Mouse (Mus musculus) heart, embryonic 11.5 days (tissue): ENCODE measurements around the gene Calhm5. TPM values are rescaled to one million over a fixed set of nuclear protein-coding genes. Genes with fewer than 3 reads are reported as not detected.

Source experiments
- ATAC-seq: fragments of 200-750 bp; cut with Nextera tagmentation; replicated peaks from 2 replicates; pipeline ENCODE4 v1.8.0; 2017; ENCODE audit warnings: moderate library complexity; ENCODE audit not compliant: insufficient number of reproducible peaks, low FRiP score, low TSS enrichment
- H3K27ac ChIP-seq: fragments of 300-500 bp; sonication (generic); 2 replicates; pipeline ENCODE4 v1.5.1; 2014; ENCODE audit warnings: mild to moderate bottlenecking, low read depth, low read length
- H3K27me3 ChIP-seq: fragments of 300-500 bp; sonication (generic); 2 replicates; pipeline ENCODE4 v1.6.1; 2014; ENCODE audit warnings: mild to moderate bottlenecking, low read length, mixed read lengths; ENCODE audit not compliant: control insufficient read depth, insufficient read depth
- H3K36me3 ChIP-seq: fragments of 300-500 bp; sonication (generic); 2 replicates; pipeline ENCODE4 v1.6.1; 2014; ENCODE audit warnings: mild to moderate bottlenecking, low read length, moderate library complexity, mixed read lengths; ENCODE audit not compliant: control insufficient read depth, insufficient read depth
- H3K4me1 ChIP-seq: fragments of 300-500 bp; sonication (generic); 2 replicates; pipeline ENCODE4 v1.6.1; 2014; ENCODE audit warnings: low read length; ENCODE audit not compliant: control insufficient read depth, insufficient read depth
- H3K4me2 ChIP-seq: fragments of 300-500 bp; sonication (generic); 2 replicates; pipeline ENCODE4 v1.6.1; 2014; ENCODE audit warnings: mild to moderate bottlenecking, moderate library complexity
- H3K4me3 ChIP-seq: fragments of 300-500 bp; sonication (generic); 2 replicates; pipeline ENCODE4 v1.5.1; 2014; ENCODE audit warnings: low read depth, low read length
- H3K9ac ChIP-seq: fragments of 300-500 bp; sonication (generic); 2 replicates; pipeline ENCODE4 v1.6.1; 2014; ENCODE audit warnings: mild to moderate bottlenecking, low read depth, low read length, moderate library complexity
- H3K9me3 ChIP-seq: fragments of 300-500 bp; sonication (generic); replicated peaks from 2 replicates; pipeline ENCODE4 v1.6.1; 2016; ENCODE audit warnings: low read length; ENCODE audit not compliant: control insufficient read depth
- WGBS: fragments of 180-500 bp; shearing (Covaris S2); extraction: QIAGEN DNeasy Blood & Tissue Kit; methylation state at CpG from one replicate; pipeline ENCODE4 v1.1.7; 2014; ENCODE audit not compliant: insufficient replicate concordance; 5-methylcytosine and 5-hydroxymethylcytosine counted together
- polyA plus RNA-seq: library from polyadenylated mRNA; unstranded; fragments of >200 nt; fragmentation: Nextera tagmentation; extraction: Ambion mirVana; gene quantifications from 2 replicates; pipeline ENCODE4 v1.2.1, GENCODE M21; 2014

Calhm5 gene
- polyA plus RNA-seq, 1 experiment from 2014 or later = 0.86 TPM

- 67% methylated on average over 3 of the region's 3 CpGs for WGBS
- Histone ChIP-seq H3K27me3 (no peaks in the 10 kb centered on the region), H3K36me3 (no peaks in the 10 kb centered on the region), H3K4me1 (no peaks in the 10 kb centered on the region), H3K9me3 (no peaks in the 10 kb centered on the region), H3K9ac (no peak overlapping the region), H3K4me2 (no peak overlapping the region), H3K27ac (no peak overlapping the region), H3K4me3 (no peak overlapping the region)
- no peak for ATAC-seq
Measured at GRCm38 (mm10) chr10:34089517-34089916, 6.8 kb downstream of the Calhm5 start.

GRCm38 (mm10) chr10:34088515-34088914 lies 7.8 kb downstream of the Calhm5 start:
- no peak for ATAC-seq
- no peaks in the 10 kb centered on the region for H3K36me3 ChIP-seq
- no peak overlapping the region for H3K4me2 ChIP-seq
- H3K9ac ChIP-seq = no peak overlapping the region
- no peaks in the 10 kb centered on the region for H3K9me3 ChIP-seq
- no peaks in the 10 kb centered on the region for H3K4me1 ChIP-seq
- no peak overlapping the region for H3K27ac ChIP-seq
- H3K27me3 ChIP-seq = no peaks in the 10 kb centered on the region
- no peak overlapping the region for H3K4me3 ChIP-seq
- WGBS = 85% methylated on average over 2 of the region's 2 CpGs

DNA sequence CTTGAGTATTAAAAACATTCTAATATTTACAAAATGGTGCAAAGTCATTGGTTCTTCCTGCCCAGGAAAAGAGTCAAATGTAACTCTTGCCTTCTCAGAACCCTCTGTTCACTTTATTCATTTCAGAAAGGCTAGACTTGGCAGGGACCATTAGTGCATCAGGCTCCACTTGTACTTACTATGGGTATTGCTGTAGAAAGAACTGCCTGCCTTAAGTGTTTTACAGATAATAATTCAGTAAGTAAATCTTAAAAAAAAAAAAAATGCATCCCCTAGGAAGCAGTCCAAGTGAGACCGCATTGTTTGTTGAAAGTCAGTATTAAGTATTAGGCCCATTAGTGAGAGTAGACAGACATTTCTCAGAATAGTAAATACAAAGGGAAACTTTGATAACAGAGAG lies 9.8 kb downstream of the Calhm5 start:
- Histone ChIP-seq H3K9ac (no peak overlapping the region), H3K27ac (no peak overlapping the region), H3K4me3 (no peak overlapping the region), H3K4me2 (no peak overlapping the region), H3K27me3 (no peaks in the 10 kb centered on the region), H3K9me3 (no peaks in the 10 kb centered on the region), H3K4me1 (no peaks in the 10 kb centered on the region), H3K36me3 (no peaks in the 10 kb centered on the region)
- no peak for ATAC-seq
- WGBS = 71% methylated on average over 1 of the region's 1 CpGs

DNA sequence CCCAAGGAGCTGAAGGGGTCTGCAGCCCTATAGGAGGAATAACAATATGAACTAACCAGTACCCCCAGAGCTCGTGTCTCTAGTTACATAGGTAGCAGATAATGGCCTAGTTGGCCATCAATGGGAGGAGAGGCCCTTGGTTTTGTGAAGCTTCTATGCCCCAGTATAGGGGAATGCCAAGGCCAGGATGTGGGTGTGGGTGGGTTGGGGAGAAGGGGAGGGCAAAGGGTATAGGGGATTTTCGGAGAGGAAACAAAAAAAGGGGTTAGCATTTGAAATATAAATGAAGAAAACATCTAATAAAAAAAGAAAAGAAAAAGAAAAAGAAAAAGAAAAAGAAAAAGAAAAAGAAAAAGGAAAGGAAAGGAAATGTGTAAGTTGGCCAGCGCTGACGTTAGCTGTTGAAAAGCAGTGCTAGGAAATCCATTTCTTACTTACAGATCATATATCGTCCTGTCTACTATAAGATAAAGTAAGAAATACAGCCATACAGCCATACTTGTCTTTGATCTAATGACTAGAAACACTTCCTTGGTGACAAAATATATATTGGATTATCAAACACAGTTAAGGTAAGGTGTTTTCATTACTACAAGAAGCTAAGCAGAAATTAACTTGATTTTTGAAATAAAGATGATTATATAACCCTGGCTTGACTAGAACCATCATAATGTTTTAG lies 21.7 kb downstream of the Calhm5 start:
- H3K9me3 ChIP-seq = no peaks in the 10 kb centered on the region
- no peak overlapping the region for H3K9ac ChIP-seq
- H3K4me1 ChIP-seq = no peaks in the 10 kb centered on the region
- ATAC-seq = no peak
- WGBS = 83% methylated on average over 5 of the region's 5 CpGs
- H3K27ac ChIP-seq = no peak overlapping the region
- H3K4me3 ChIP-seq = no peak overlapping the region
- no peaks in the 10 kb centered on the region for H3K36me3 ChIP-seq
- no peaks in the 10 kb centered on the region for H3K27me3 ChIP-seq
- no peak overlapping the region for H3K4me2 ChIP-seq

- no peak overlapping the region for H3K9ac ChIP-seq
- no peak overlapping the region for H3K4me3 ChIP-seq
- H3K9me3 ChIP-seq = no peaks in the 10 kb centered on the region
- peak overlapping the region; percentile 48 for H3K27ac ChIP-seq
- H3K27me3 ChIP-seq = no peaks in the 10 kb centered on the region
- H3K4me2 ChIP-seq = no peak overlapping the region
- 61% methylated on average over 2 of the region's 2 CpGs for WGBS
- no peaks in the 10 kb centered on the region for H3K36me3 ChIP-seq
- H3K4me1 ChIP-seq = no peaks in the 10 kb centered on the region
- no peak for ATAC-seq
Measured at GRCm38 (mm10) chr10:34071650-34072049, 24.7 kb downstream of the Calhm5 start.

- Histone ChIP-seq H3K9me3 (no peaks in the 10 kb centered on the region), H3K27ac (peak overlapping the region; percentile 48), H3K36me3 (no peaks in the 10 kb centered on the region), H3K4me2 (no peak overlapping the region), H3K4me3 (no peak overlapping the region), H3K27me3 (no peaks in the 10 kb centered on the region), H3K9ac (no peak overlapping the region), H3K4me1 (no peaks in the 10 kb centered on the region)
- ATAC-seq = no peak; the same call in 1 of the 2 replicates
- 37% methylated on average over 5 of the region's 5 CpGs for WGBS
Measured at GRCm38 (mm10) chr10:34070999-34071492, 25.3 kb downstream of the Calhm5 start.

DNA sequence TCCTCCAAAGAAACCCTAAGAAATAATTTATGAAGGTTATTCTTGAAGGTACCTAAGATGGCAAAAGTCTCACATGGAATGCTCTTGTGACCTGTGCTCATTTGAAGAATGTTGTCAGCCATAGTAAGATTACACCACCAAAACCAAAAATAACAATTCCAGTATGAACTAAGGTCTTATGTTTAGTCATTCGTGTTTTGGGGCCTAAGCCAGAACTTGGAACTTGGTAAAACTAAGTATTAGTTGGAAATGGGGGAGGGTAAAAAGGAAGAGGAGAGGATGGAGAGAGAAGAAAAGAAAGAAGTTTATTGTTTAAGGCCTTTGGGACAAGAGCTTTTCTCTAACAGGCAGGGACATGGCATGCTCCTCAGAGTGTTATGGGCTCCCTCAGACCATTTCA lies 26.7 kb downstream of the Calhm5 start:
- Histone ChIP-seq H3K9me3 (no peaks in the 10 kb centered on the region), H3K27me3 (no peaks in the 10 kb centered on the region), H3K4me2 (no peak overlapping the region), H3K27ac (no peak overlapping the region), H3K36me3 (no peaks in the 10 kb centered on the region), H3K4me3 (no peak overlapping the region), H3K9ac (no peak overlapping the region), H3K4me1 (no peaks in the 10 kb centered on the region)
- WGBS = 68% methylated on average over 1 of the region's 1 CpGs
- ATAC-seq = no peak

- Histone ChIP-seq H3K27ac (no peak overlapping the region), H3K9ac (no peak overlapping the region), H3K4me1 (no peaks in the 10 kb centered on the region), H3K9me3 (no peaks in the 10 kb centered on the region), H3K27me3 (no peaks in the 10 kb centered on the region), H3K4me3 (no peak overlapping the region), H3K36me3 (no peaks in the 10 kb centered on the region), H3K4me2 (no peak overlapping the region)
- 58% methylated on average over 3 of the region's 3 CpGs for WGBS
- ATAC-seq = no peak
Measured at GRCm38 (mm10) chr10:34066591-34066990, 29.7 kb downstream of the Calhm5 start.

DNA sequence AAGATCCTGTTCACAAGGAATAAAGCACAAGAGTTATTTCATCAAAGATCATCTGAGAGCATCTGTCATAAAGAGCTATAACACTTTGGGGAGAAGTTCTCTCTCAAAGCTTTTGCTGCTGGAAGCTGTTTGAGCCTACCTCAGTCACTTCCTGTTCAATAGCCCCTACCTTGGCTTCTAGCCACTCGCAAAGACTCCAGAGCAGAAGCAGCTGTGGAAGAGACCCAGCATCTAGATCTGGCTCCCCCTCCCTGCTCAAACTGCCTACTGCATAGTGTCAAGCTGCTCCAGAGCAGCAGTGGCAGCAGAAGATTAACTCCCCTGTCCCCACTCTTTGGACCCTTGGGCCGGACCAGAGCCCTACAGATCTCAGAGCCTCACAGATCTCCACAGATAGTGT lies 42.3 kb downstream of the Calhm5 start:
- no peaks in the 10 kb centered on the region for H3K4me1 ChIP-seq
- 70% methylated on average over 2 of the region's 2 CpGs for WGBS
- H3K9ac ChIP-seq = no peak overlapping the region
- H3K36me3 ChIP-seq = no peaks in the 10 kb centered on the region
- H3K4me2 ChIP-seq = no peak overlapping the region
- H3K27ac ChIP-seq = no peak overlapping the region
- no peaks in the 10 kb centered on the region for H3K27me3 ChIP-seq
- ATAC-seq = no peak
- H3K9me3 ChIP-seq = no peaks in the 10 kb centered on the region
- H3K4me3 ChIP-seq = no peak overlapping the region
